Mouse (Mus musculus) neural tube, embryonic 15.5 days (tissue): ENCODE data around the gene Chrna7. TPM values are rescaled to one million over a fixed set of nuclear protein-coding genes. Genes with fewer than 3 reads are reported as not detected.

Experiments used
- polyA plus RNA-seq: library from polyadenylated mRNA; unstranded; fragments of >200 nt; fragmentation: Nextera tagmentation; extraction: Ambion mirVana; gene quantifications from 2 replicates; pipeline ENCODE4 v1.2.1, GENCODE M21; 2015

The Chrna7 gene
- polyA plus RNA-seq, 1 experiment from 2014 or later, result 11.4 TPM

Other genes starting within 250 kb of the Chrna7 start
- 3.5 and 5.5 TPM in 2 replicates for gene Otud7a, start 232.2 kb upstream of the Chrna7 start, polyA plus RNA-seq